Mouse (Mus musculus): ENCODE data around the gene Gm17428. TPM values are rescaled to one million over a fixed set of nuclear protein-coding genes. Genes with fewer than 3 reads are reported as not detected.

Gm17428 gene
- total and polyA plus RNA-seq, 3 experiments: not detected

DNA sequence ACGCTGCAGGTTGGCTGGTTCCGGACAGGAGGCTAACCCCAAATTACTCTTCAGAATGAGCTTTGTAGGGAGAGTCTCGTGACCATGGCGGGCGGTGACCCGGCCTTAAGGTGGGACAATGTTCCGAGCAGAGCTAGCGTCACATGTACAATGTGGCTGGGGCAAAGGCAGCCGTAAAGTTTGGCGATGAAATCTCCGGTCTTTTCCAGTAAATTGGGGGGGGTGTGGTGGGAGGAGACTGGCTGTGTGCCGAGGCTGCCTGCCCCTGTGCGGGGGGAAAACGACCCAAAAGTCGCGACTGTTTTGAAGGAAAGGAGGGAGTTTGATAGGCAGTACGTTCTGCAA lies 39.0 kb downstream of the Gm17428 start:
- H3K36me3 ChIP-seq (ENCODE audit: control insufficient read depth, insufficient read depth, low read length): peaks cover 2% of the 10 kb centered on the region; the same call in 1 of the 2 replicates
- no peak for DNase-seq
- peak overlapping the region; percentile 74 for H3K9ac ChIP-seq (ENCODE audit: low read depth, low read length)
- no peaks in the 10 kb centered on the region; the same call in 1 of the 2 replicates for H3K79me2 ChIP-seq (replicated peaks; ENCODE audit: control insufficient read depth, insufficient read depth, low read length)
- under 1% methylated on average over 17 of the region's 17 CpGs for WGBS
- H3K4me1 ChIP-seq (ENCODE audit: control insufficient read depth, insufficient read depth, low read length): no peaks in the 10 kb centered on the region
- intact Hi-C loops (cut with DNase I): loop anchor here (2.0 to 10.0 kb wide), 5 partner anchors 77 to 331 kb away; partner anchors contain the start of genes 1700123O20Rik and Acin1
- peak overlapping the region; percentile 87 for H3K27ac ChIP-seq
- no peak for TF ChIP-seq CTCF (IDR thresholded peaks at IDR 0.05)
- 0 out of 2 replicates have a peak, but pooled peaks have one; percentile 0 for TF ChIP-seq EP300 (IDR thresholded peaks at IDR 0.05; ENCODE audit: insufficient read depth, low read depth, low read length)
- TF ChIP-seq POLR2A (IDR thresholded peaks at IDR 0.05; ENCODE audit: insufficient read depth, low read depth, low read length): no peak
- no peaks in the 10 kb centered on the region for H3K27me3 ChIP-seq (ENCODE audit: control insufficient read depth, insufficient read depth, low read length)
- H3K4me3 ChIP-seq: peak overlapping the region; percentile 86

DNA sequence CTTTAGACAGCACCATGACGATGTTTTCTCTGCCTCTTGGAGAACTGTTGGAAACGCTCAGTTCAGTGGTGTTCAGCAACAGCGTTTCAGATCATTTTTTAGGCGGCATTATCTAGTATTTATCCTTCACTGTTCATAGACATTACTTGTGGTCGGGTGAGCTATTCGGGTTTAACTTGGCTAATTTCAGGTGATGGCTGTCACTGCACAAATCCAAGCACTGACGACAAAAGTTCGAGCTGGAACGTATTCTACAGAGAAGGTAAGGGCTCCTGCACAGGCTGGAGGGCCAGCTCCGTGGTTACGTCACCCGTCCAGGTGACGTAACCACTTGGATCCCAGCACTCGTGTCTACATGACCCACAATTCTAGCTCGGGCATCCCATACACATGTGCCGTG lies 40.1 kb downstream of the Gm17428 start:
- intact Hi-C loops (cut with DNase I): loop anchor here (5.0 to 10.0 kb wide), 3 partner anchors 155 to 332 kb away; partner anchors contain the start of genes 1700123O20Rik and Acin1
- Histone ChIP-seq H3K4me3 (no peak overlapping the region), H3K27me3 (ENCODE audit: control insufficient read depth, insufficient read depth, low read length) (no peaks in the 10 kb centered on the region), H3K27ac (no peak overlapping the region), H3K9ac (ENCODE audit: low read depth, low read length) (no peak overlapping the region), H3K79me2 (replicated peaks; ENCODE audit: control insufficient read depth, insufficient read depth, low read length) (no peaks in the 10 kb centered on the region; the same call in 1 of the 2 replicates), H3K4me1 (ENCODE audit: control insufficient read depth, insufficient read depth, low read length) (no peaks in the 10 kb centered on the region), H3K36me3 (ENCODE audit: control insufficient read depth, insufficient read depth, low read length) (peaks cover 2% of the 10 kb centered on the region; the same call in 1 of the 2 replicates)
- DNase-seq: no peak
- 91% methylated on average over 16 of the region's 16 CpGs for whole genome bisulfite sequencing
- TF ChIP-seq POLR2A (IDR thresholded peaks at IDR 0.05; ENCODE audit: insufficient read depth, low read depth, low read length): no peak

DNA sequence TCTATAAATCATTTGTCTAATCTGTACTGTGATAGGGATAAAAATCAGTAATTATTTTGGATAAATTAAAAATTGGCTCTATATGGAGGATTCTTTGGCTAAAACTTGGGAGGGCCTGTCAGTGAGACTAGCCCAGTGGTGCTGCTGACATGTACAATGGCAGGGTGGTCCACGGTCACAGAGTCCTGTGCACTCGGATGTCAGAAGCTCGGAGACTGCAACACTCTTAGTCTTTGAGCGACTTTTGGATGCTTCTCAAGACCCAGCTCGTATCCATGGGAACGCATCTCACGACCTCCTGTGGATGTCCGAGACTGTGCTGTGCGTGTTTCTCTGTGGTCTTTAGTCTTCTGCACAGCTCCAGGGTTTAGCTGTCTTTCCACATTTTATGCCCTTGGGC lies 43.7 kb downstream of the Gm17428 start:
- no peak overlapping the region for H3K27ac ChIP-seq
- 88% methylated on average over 9 of the region's 9 CpGs for WGBS
- no peaks in the 10 kb centered on the region; the same call in 1 of the 2 replicates for H3K79me2 ChIP-seq (replicated peaks; ENCODE audit: control insufficient read depth, insufficient read depth, low read length)
- H3K4me1 ChIP-seq (ENCODE audit: control insufficient read depth, insufficient read depth, low read length): no peaks in the 10 kb centered on the region
- H3K4me3 ChIP-seq: no peak overlapping the region
- H3K9ac ChIP-seq (ENCODE audit: low read depth, low read length): no peak overlapping the region
- peaks cover 2% of the 10 kb centered on the region; the same call in 1 of the 2 replicates for H3K36me3 ChIP-seq (ENCODE audit: control insufficient read depth, insufficient read depth, low read length)
- no peak for DNase-seq
- no peaks in the 10 kb centered on the region for H3K27me3 ChIP-seq (ENCODE audit: control insufficient read depth, insufficient read depth, low read length)
- intact Hi-C loops (cut with DNase I): no loop called here
- TF ChIP-seq CTCF (IDR thresholded peaks at IDR 0.05): no peak
- no peak for TF ChIP-seq POLR2A (IDR thresholded peaks at IDR 0.05; ENCODE audit: insufficient read depth, low read depth, low read length)
- TF ChIP-seq EP300 (IDR thresholded peaks at IDR 0.05; ENCODE audit: insufficient read depth, low read depth, low read length): no peak

DNA sequence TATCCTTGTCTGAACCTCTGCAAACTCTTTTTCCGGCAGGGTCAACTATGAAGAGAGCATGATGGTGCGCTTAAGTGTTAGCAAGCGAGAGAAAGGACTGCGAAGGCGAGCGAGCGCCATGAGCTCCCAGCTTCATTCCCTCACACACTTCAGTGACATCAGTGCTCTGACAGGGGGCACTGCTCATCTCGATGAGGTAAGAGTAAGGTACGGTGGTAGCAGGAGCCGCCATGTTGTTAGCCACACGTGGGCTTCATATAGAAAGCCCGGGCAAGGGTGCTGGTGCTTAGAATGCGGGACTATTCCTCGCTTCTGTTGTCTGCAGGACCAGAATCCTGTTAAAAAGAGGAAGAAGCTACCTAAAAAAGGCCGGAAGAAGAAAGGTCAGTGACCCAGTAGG lies 46.3 kb downstream of the Gm17428 start:
- no peaks in the 10 kb centered on the region for H3K36me3 ChIP-seq (ENCODE audit: control insufficient read depth, insufficient read depth, low read length)

DNA sequence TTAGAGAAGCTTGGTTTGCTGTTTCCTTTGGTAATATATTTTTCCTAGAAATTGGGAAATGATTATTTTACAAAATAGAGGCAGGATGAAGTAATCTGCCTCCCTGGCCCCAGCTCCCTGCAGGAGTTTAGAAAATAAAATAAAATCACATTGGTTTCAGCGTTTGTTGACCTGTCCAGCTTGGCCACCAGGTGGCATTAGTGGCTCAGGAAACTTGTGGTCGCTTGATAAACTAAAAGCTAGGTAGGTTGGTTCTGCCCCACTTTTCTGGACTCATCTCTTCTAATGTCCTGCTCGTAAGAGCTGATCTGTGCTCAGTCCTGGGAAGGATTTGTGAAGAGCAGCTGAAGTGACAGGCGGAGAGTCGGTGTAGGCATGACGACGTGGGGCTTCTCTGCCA lies 47.5 kb downstream of the Gm17428 start:
- TF ChIP-seq POLR2A (IDR thresholded peaks at IDR 0.05; ENCODE audit: insufficient read depth, low read depth, low read length) (no peak), CTCF (IDR thresholded peaks at IDR 0.05) (peak; percentile 78), EP300 (IDR thresholded peaks at IDR 0.05; ENCODE audit: insufficient read depth, low read depth, low read length) (peak; percentile 54; the same call in 1 of the 2 replicates)
- Histone ChIP-seq H3K79me2 (replicated peaks; ENCODE audit: control insufficient read depth, insufficient read depth, low read length) (no peaks in the 10 kb centered on the region), H3K27ac (no peak overlapping the region), H3K4me1 (ENCODE audit: control insufficient read depth, insufficient read depth, low read length) (no peaks in the 10 kb centered on the region), H3K36me3 (ENCODE audit: control insufficient read depth, insufficient read depth, low read length) (no peaks in the 10 kb centered on the region), H3K27me3 (ENCODE audit: control insufficient read depth, insufficient read depth, low read length) (no peaks in the 10 kb centered on the region), H3K4me3 (no peak overlapping the region), H3K9ac (ENCODE audit: low read depth, low read length) (no peak overlapping the region)
- WGBS: 61% methylated on average over 7 of the region's 7 CpGs
- intact Hi-C loops (cut with DNase I): loop anchor here (2.0 kb wide), 2 partner anchors 55 to 75 kb away; no protein-coding TSS in a partner anchor
- peak in 1 of 2 experiments; percentile 53 for DNase-seq

More for the DNA sequence above, 46.3 kb downstream of the Gm17428 start:
- TF ChIP-seq CTCF (IDR thresholded peaks at IDR 0.05) (no peak), EP300 (IDR thresholded peaks at IDR 0.05; ENCODE audit: insufficient read depth, low read depth, low read length) (no peak), POLR2A (IDR thresholded peaks at IDR 0.05; ENCODE audit: insufficient read depth, low read depth, low read length) (no peak)
- Histone ChIP-seq H3K27ac (no peak overlapping the region), H3K4me1 (ENCODE audit: control insufficient read depth, insufficient read depth, low read length) (no peaks in the 10 kb centered on the region), H3K27me3 (ENCODE audit: control insufficient read depth, insufficient read depth, low read length) (no peaks in the 10 kb centered on the region), H3K9ac (ENCODE audit: low read depth, low read length) (no peak overlapping the region), H3K79me2 (replicated peaks; ENCODE audit: control insufficient read depth, insufficient read depth, low read length) (no peaks in the 10 kb centered on the region), H3K4me3 (no peak overlapping the region)
- no peak for DNase-seq
- WGBS: 89% methylated on average over 15 of the region's 15 CpGs
- intact Hi-C loops (cut with DNase I): no loop called here

DNA sequence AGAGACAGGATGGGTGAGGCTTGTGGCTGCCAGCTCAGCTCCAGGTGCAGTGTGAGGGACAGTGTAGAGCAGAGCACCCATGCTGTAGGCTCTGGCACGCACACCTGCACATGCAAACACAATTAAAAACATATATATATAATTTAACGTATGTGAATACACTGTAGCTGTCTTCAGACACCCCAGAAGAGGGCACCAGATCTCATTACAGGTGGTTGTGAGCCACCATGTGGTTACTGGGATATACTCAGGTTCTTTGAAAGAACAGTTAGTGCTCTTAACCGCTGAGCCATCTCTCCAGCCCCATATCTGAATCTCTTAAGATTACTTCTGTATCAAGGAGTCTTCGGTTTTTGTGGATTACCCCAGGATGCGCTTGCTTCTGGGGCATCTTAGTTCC lies 48.8 kb downstream of the Gm17428 start:
- Histone ChIP-seq H3K36me3 (ENCODE audit: control insufficient read depth, insufficient read depth, low read length) (no peaks in the 10 kb centered on the region), H3K9ac (ENCODE audit: low read depth, low read length) (no peak overlapping the region), H3K27ac (no peak overlapping the region), H3K4me1 (ENCODE audit: control insufficient read depth, insufficient read depth, low read length) (no peaks in the 10 kb centered on the region), H3K79me2 (replicated peaks; ENCODE audit: control insufficient read depth, insufficient read depth, low read length) (no peaks in the 10 kb centered on the region), H3K4me3 (no peak overlapping the region), H3K27me3 (ENCODE audit: control insufficient read depth, insufficient read depth, low read length) (no peaks in the 10 kb centered on the region)
- 82% methylated on average over 5 of the region's 5 CpGs for WGBS
- intact Hi-C loops (cut with DNase I): loop anchor here (2.0 kb wide), 2 partner anchors 53 to 73 kb away; no protein-coding TSS in a partner anchor
- TF ChIP-seq POLR2A (IDR thresholded peaks at IDR 0.05; ENCODE audit: insufficient read depth, low read depth, low read length) (no peak), EP300 (IDR thresholded peaks at IDR 0.05; ENCODE audit: insufficient read depth, low read depth, low read length) (no peak), CTCF (IDR thresholded peaks at IDR 0.05) (peak; percentile 17; the same call in 1 of the 2 replicates)
- no peak for DNase-seq

Small RNA genes lying within 50 kb of the gene (microRNA-seq; reads per million reads assigned to microRNA genes)
- gene Mir208a (1,873 to 2,098 reads per million in 2 experiments), gene Mir208b (34.8 to 114 reads per million in 2 experiments)

Other genes starting within 250 kb of the Gm17428 start
- gene Slc7a8, start 195.0 kb upstream of the Gm17428 start, total RNA-seq (2021): 1 to 10 TPM; 2.6 to 3.3 TPM
- 2.7 and 3.7 TPM in 2 replicates for gene Slc7a8, start 195.0 kb upstream of the Gm17428 start, polyA plus RNA-seq (2012; rRNA removed)
- gene Rnf212b, start 162.8 kb upstream of the Gm17428 start, total RNA-seq (2021): not detected
- 0.21 and 0.35 TPM in 2 replicates for gene Rnf212b, start 162.8 kb upstream of the Gm17428 start, polyA plus RNA-seq (2012; rRNA removed)
- 1 to 10 TPM; 4.1 to 7.2 TPM for gene Homez, start 106.0 kb upstream of the Gm17428 start, total RNA-seq (2021)
- 2.6 and 3.1 TPM in 2 replicates for gene Homez, start 106.0 kb upstream of the Gm17428 start, polyA plus RNA-seq (2012; rRNA removed)
- gene Ppp1r3e, start 99.4 kb upstream of the Gm17428 start, total RNA-seq (2021): 1 to 10 TPM; 2.8 to 3.4 TPM
- gene Ppp1r3e, start 99.4 kb upstream of the Gm17428 start, polyA plus RNA-seq (2012; rRNA removed): 4.8 and 4.9 TPM in 2 replicates
- gene Bcl2l2, start 93.6 kb upstream of the Gm17428 start, total RNA-seq (2021): 10 to 100 TPM; 42.4 to 45.0 TPM
- gene Bcl2l2, start 93.6 kb upstream of the Gm17428 start, polyA plus RNA-seq (2012; rRNA removed): 29.2 and 44.4 TPM in 2 replicates
- 1 to 10 TPM; 3.2 to 6.1 TPM for gene Gm20521, start 93.5 kb upstream of the Gm17428 start, total RNA-seq (2021)
- not detected in 2 replicates for gene Gm20521, start 93.5 kb upstream of the Gm17428 start, polyA plus RNA-seq (2012; rRNA removed)
- 10 to 100 TPM; 51.4 to 52.2 TPM for gene Pabpn1, start 84.4 kb upstream of the Gm17428 start, total RNA-seq (2021)
- 66.2 and 91.7 TPM in 2 replicates for gene Pabpn1, start 84.4 kb upstream of the Gm17428 start, polyA plus RNA-seq (2012; rRNA removed)
- gene Slc22a17, start 63.8 kb upstream of the Gm17428 start, total RNA-seq (2021): 1 to 10 TPM; 1.7 to 2.3 TPM
- 13.0 and 13.8 TPM in 2 replicates for gene Slc22a17, start 63.8 kb upstream of the Gm17428 start, polyA plus RNA-seq (2012; rRNA removed)
- gene Efs, start 50.8 kb upstream of the Gm17428 start, total RNA-seq (2021): 1 to 10 TPM; 1.9 to 3.0 TPM
- gene Efs, start 50.8 kb upstream of the Gm17428 start, polyA plus RNA-seq (2012; rRNA removed): 5.1 and 5.4 TPM in 2 replicates
- not detected for gene Il25, start 44.2 kb upstream of the Gm17428 start, total RNA-seq (2021)
- not detected in 2 replicates for gene Il25, start 44.2 kb upstream of the Gm17428 start, polyA plus RNA-seq (2012; rRNA removed)
- gene Cmtm5, start 40.7 kb upstream of the Gm17428 start, total RNA-seq (2021): under 1 TPM in 1 of 2 experiments, not detected in 1; 0.30 TPM
- 1.8 and 2.9 TPM in 2 replicates for gene Cmtm5, start 40.7 kb upstream of the Gm17428 start, polyA plus RNA-seq (2012; rRNA removed)
- gene Myh6, start 10.0 kb upstream of the Gm17428 start, total RNA-seq (2021): over 10,000 TPM; 19,033 to 21,149 TPM
- gene Myh6, start 10.0 kb upstream of the Gm17428 start, polyA plus RNA-seq (2012; rRNA removed): 6,249 and 7,266 TPM in 2 replicates
- 1,000 to 10,000 TPM; 1,935 to 2,240 TPM for gene Myh7, start 17.7 kb downstream of the Gm17428 start, total RNA-seq (2021)
- gene Myh7, start 17.7 kb downstream of the Gm17428 start, polyA plus RNA-seq (2012; rRNA removed): 19.8 and 29.5 TPM in 2 replicates
- 10 to 100 TPM; 25.9 to 28.9 TPM for gene Ngdn, start 38.5 kb downstream of the Gm17428 start, total RNA-seq (2021)
- 10.1 and 19.6 TPM in 2 replicates for gene Ngdn, start 38.5 kb downstream of the Gm17428 start, polyA plus RNA-seq (2012; rRNA removed)
- gene Zfhx2, start 115.4 kb downstream of the Gm17428 start, total RNA-seq (2021): 1 to 10 TPM; 3.9 to 4.1 TPM
- 1.1 and 1.3 TPM in 2 replicates for gene Zfhx2, start 115.4 kb downstream of the Gm17428 start, polyA plus RNA-seq (2012; rRNA removed)
- gene Thtpa, start 117.9 kb downstream of the Gm17428 start, total RNA-seq (2021): 10 to 100 TPM; 10.7 to 13.4 TPM
- 8.2 and 9.7 TPM in 2 replicates for gene Thtpa, start 117.9 kb downstream of the Gm17428 start, polyA plus RNA-seq (2012; rRNA removed)
- 1 to 10 TPM; 5.3 to 5.6 TPM for gene Ap1g2, start 129.7 kb downstream of the Gm17428 start, total RNA-seq (2021)
- 8.2 and 10.2 TPM in 2 replicates for gene Ap1g2, start 129.7 kb downstream of the Gm17428 start, polyA plus RNA-seq (2012; rRNA removed)
- gene Jph4, start 140.0 kb downstream of the Gm17428 start, total RNA-seq (2021): under 1 TPM in 1 of 2 experiments, not detected in 1; 0.23 TPM
- gene Jph4, start 140.0 kb downstream of the Gm17428 start, polyA plus RNA-seq (2012; rRNA removed): 0.25 and 0.32 TPM in 2 replicates
- not detected for gene Dhrs2, start 245.1 kb downstream of the Gm17428 start, total RNA-seq (2021)
- 0.27 TPM in 1 of 2 replicates, not detected in the other for gene Dhrs2, start 245.1 kb downstream of the Gm17428 start, polyA plus RNA-seq (2012; rRNA removed)